Mouse (Mus musculus): Measurements from ENCODE around the gene Npas2. TPM values are rescaled to one million over a fixed set of nuclear protein-coding genes. Genes with fewer than 3 reads are reported as not detected.

Npas2 gene
- polyA plus RNA-seq, 1 experiment from 2014 or later, result 1.3 TPM

DNA sequence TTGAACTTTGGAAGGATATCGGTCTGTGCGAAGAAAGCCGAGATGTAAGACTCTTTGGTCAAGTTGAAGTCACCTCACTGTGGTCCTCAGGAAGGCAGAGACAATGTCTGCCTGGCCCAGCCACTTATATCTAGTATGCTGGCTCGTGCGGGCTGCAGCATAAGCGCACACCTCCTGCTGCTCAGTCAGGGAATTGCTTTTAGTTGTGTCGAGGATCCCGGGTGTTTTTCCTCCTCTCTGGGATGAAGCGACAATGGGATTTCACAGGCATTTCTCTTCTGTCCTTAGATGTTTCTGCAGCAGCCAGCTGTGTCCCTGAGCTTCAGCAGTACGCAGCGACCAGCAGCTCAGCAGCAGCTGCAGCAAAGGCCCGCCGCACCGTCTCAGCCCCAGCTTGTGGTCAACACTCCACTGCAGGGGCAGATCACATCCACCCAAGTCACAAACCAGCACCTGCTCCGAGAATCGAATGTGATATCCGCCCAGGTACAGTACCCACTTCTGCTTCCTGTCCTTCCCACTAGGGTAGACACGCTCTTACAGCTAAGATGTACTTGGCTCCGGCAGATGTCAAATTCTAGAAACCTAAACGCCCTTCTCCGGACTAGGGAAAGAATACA lies 151.6 kb downstream of the Npas2 start:
- Histone ChIP-seq H3K4me3 (ENCODE audit: control insufficient read depth in 1 of 2, insufficient read depth in 1 of 2, low read depth in 1 of 2, low read length in 2 of 2) (no peak overlapping the region), H3K4me1 (ENCODE audit: control insufficient read depth in 2 of 2, insufficient read depth in 2 of 2, low read length in 2 of 2) (0 out of 4 replicates have a peak, but pooled peaks cover 0 to 2% of the 10 kb centered on the region in 2 experiments), H3K27ac (replicated peaks in 1 of 2; ENCODE audit: control insufficient read depth in 1 of 2, insufficient read depth in 1 of 2, low read depth in 2 of 2, low read length in 2 of 2) (no peak overlapping the region), H3K9me3 (ENCODE audit: control insufficient read depth, low read length) (no peaks in the 10 kb centered on the region), H3K9ac (ENCODE audit: low read length) (no peak overlapping the region), H3K27me3 (ENCODE audit: control insufficient read depth, insufficient read depth, low read length) (no peaks in the 10 kb centered on the region), H3K4me2 (ENCODE audit: low read length) (no peak overlapping the region), H3K36me3 (ENCODE audit: control insufficient read depth, insufficient read depth, low read length) (no peaks in the 10 kb centered on the region)
- no peak for ATAC-seq (ENCODE audit: insufficient number of reproducible peaks, insufficient read depth, low FRiP score, low read depth)
- 47% methylated on average over 21 of the region's 21 CpGs for WGBS

DNA sequence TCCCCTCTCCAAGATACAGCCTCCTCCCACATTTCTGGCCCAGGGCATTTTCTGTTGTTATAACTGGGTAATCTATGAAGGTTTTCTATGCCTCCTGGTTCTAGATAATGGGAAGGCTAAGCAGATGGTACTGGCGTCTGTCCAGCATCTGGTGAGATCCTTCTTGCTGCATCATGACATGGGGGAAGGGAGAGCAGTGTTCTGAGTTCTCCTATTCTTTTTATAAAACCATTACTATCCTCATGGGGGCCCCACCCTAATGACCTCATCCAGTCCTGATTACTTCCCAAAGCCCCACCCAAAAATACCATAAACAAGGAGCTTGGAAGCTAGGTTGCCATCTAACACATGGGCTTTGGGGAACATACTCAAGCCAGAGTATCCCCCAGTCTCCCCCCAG lies 155.5 kb downstream of the Npas2 start:
- H3K36me3 ChIP-seq (ENCODE audit: control insufficient read depth, insufficient read depth, low read length), result no peaks in the 10 kb centered on the region
- H3K9me3 ChIP-seq (ENCODE audit: control insufficient read depth, low read length), result peaks cover 10% of the 10 kb centered on the region; the same call in 1 of the 2 replicates
- H3K9ac ChIP-seq (ENCODE audit: low read length), result no peak overlapping the region
- WGBS, result 40% methylated on average over 1 of the region's 1 CpGs
- H3K4me1 ChIP-seq (ENCODE audit: control insufficient read depth in 2 of 2, insufficient read depth in 2 of 2, low read length in 2 of 2), result 0 out of 4 replicates have a peak, but pooled peaks cover 0 to 2% of the 10 kb centered on the region in 2 experiments
- no peak overlapping the region for H3K27ac ChIP-seq (replicated peaks in 1 of 2; ENCODE audit: control insufficient read depth in 1 of 2, insufficient read depth in 1 of 2, low read depth in 2 of 2, low read length in 2 of 2)
- ATAC-seq (ENCODE audit: insufficient number of reproducible peaks, insufficient read depth, low FRiP score, low read depth), result no peak
- no peak overlapping the region for H3K4me2 ChIP-seq (ENCODE audit: low read length)
- H3K4me3 ChIP-seq (ENCODE audit: control insufficient read depth in 1 of 2, insufficient read depth in 1 of 2, low read depth in 1 of 2, low read length in 2 of 2), result no peak overlapping the region
- no peaks in the 10 kb centered on the region for H3K27me3 ChIP-seq (ENCODE audit: control insufficient read depth, insufficient read depth, low read length)

DNA sequence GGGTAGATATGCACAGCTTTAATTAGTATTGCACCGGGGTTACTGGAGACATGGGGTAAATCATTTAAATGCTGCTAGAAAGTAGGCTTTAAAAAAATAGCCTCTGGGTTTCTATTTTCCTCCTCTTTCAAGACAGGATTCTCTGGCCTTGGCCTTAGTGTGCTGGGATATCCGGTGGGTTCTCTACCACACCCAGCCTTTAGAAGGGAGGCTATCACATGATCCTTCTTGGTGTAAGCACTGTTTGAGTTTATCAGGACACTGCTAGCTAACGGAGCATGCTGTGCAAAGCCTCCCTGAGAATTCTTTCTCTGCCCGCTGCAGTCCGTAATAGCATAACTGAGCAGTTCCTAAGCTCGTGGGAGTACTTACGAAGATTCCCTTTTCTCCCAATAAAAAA lies 155.9 kb downstream of the Npas2 start:
- H3K9ac ChIP-seq (ENCODE audit: low read length), result no peak overlapping the region
- H3K4me2 ChIP-seq (ENCODE audit: low read length), result no peak overlapping the region
- H3K27me3 ChIP-seq (ENCODE audit: control insufficient read depth, insufficient read depth, low read length), result no peaks in the 10 kb centered on the region
- ATAC-seq (ENCODE audit: insufficient number of reproducible peaks, insufficient read depth, low FRiP score, low read depth), result no peak
- WGBS, result 72% methylated on average over 7 of the region's 7 CpGs
- H3K27ac ChIP-seq (replicated peaks in 1 of 2; ENCODE audit: control insufficient read depth in 1 of 2, insufficient read depth in 1 of 2, low read depth in 2 of 2, low read length in 2 of 2), result no peak overlapping the region
- peaks cover 10% of the 10 kb centered on the region; the same call in 1 of the 2 replicates for H3K9me3 ChIP-seq (ENCODE audit: control insufficient read depth, low read length)
- H3K4me1 ChIP-seq (ENCODE audit: control insufficient read depth in 2 of 2, insufficient read depth in 2 of 2, low read length in 2 of 2), result 0 out of 4 replicates have a peak, but pooled peaks cover 0 to 2% of the 10 kb centered on the region in 2 experiments
- H3K36me3 ChIP-seq (ENCODE audit: control insufficient read depth, insufficient read depth, low read length), result no peaks in the 10 kb centered on the region
- H3K4me3 ChIP-seq (ENCODE audit: control insufficient read depth in 1 of 2, insufficient read depth in 1 of 2, low read depth in 1 of 2, low read length in 2 of 2), result no peak overlapping the region

DNA sequence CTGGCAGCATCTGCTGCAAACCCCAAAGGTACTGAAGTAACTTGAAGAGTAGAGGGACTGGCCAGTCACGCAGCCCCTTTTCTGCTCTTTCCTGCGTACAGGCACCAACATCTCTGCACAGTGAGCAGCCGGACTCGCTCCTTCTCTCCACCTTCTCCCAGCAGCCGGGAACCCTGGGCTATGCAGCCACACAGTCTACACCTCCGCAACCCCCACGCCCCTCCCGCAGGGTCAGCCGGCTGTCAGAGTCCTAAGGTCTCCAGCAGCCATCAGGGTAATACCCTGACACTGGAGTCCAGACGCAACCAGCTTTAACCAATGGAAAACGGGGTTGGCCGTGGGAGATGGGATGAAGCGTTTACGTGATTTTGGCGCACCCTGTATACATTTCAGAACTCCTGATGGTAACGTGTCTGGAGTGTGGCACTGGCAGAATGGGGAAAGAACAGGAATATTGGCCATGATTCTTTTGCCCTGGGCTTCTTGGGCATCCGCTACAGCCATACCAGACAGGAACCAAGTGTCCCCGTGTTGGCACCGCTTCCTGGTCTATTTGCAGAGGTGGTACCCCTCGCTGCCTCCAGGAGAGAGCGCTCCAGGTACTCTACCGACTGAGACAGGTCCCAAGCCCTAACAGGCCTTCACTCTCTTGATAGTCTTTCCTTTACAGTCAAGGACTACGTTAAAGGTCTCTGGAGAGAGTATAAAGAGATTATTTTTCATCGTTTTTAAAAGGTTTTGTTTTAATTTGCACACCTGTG lies 168.4 kb downstream of the Npas2 start:
- peaks cover 1 to 2% of the 10 kb centered on the region in 2 experiments; a peak in 2 of 4 replicates for H3K4me1 ChIP-seq (ENCODE audit: control insufficient read depth in 2 of 2, insufficient read depth in 2 of 2, low read length in 2 of 2)
- no peaks in the 10 kb centered on the region for H3K36me3 ChIP-seq (ENCODE audit: control insufficient read depth, insufficient read depth, low read length)
- WGBS, result 25% methylated on average over 24 of the region's 24 CpGs
- H3K27me3 ChIP-seq (ENCODE audit: control insufficient read depth, insufficient read depth, low read length), result no peaks in the 10 kb centered on the region
- H3K4me3 ChIP-seq (ENCODE audit: control insufficient read depth in 1 of 2, insufficient read depth in 1 of 2, low read depth in 1 of 2, low read length in 2 of 2), result peak overlapping the region; percentile 22 to 24
- H3K27ac ChIP-seq (replicated peaks in 1 of 2; ENCODE audit: control insufficient read depth in 1 of 2, insufficient read depth in 1 of 2, low read depth in 2 of 2, low read length in 2 of 2), result no peak overlapping the region
- ATAC-seq (ENCODE audit: insufficient number of reproducible peaks, insufficient read depth, low FRiP score, low read depth), result no peak
- H3K9me3 ChIP-seq (ENCODE audit: control insufficient read depth, low read length), result no peaks in the 10 kb centered on the region
- peak overlapping the region; percentile 61 for H3K4me2 ChIP-seq (ENCODE audit: low read length)
- H3K9ac ChIP-seq (ENCODE audit: low read length), result peak overlapping the region; percentile 45; the same call in 1 of the 2 replicates

DNA sequence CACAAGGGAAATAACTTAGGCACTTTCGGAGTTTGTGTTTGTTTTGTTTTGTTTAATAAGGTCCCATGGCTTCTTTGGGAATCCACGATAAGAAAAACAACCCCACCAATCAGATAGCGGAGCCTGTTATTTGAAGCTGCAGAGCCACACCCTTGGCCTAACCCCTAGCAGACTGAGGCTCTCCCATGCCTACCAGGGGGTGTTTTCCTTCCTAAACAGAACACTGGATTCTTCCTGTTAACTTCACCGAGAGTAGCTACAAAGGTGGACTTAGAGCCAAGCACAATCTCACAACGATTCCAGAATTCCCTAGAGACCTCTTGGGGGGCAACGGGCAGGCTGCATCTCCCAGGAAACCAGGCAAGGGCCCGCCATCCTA lies 169.0 kb downstream of the Npas2 start:
- H3K9me3 ChIP-seq (ENCODE audit: control insufficient read depth, low read length), result no peaks in the 10 kb centered on the region
- H3K9ac ChIP-seq (ENCODE audit: low read length), result no peak overlapping the region
- no peak for ATAC-seq (ENCODE audit: insufficient number of reproducible peaks, insufficient read depth, low FRiP score, low read depth)
- H3K36me3 ChIP-seq (ENCODE audit: control insufficient read depth, insufficient read depth, low read length), result no peaks in the 10 kb centered on the region
- H3K4me1 ChIP-seq (ENCODE audit: control insufficient read depth in 2 of 2, insufficient read depth in 2 of 2, low read length in 2 of 2), result peaks cover 2 to 5% of the 10 kb centered on the region in 2 experiments; a peak in 2 of 4 replicates
- no peak overlapping the region for H3K4me3 ChIP-seq (ENCODE audit: control insufficient read depth in 1 of 2, insufficient read depth in 1 of 2, low read depth in 1 of 2, low read length in 2 of 2)
- no peaks in the 10 kb centered on the region for H3K27me3 ChIP-seq (ENCODE audit: control insufficient read depth, insufficient read depth, low read length)
- H3K27ac ChIP-seq (replicated peaks in 1 of 2; ENCODE audit: control insufficient read depth in 1 of 2, insufficient read depth in 1 of 2, low read depth in 2 of 2, low read length in 2 of 2), result no peak overlapping the region
- peak overlapping the region; percentile 61; the same call in 1 of the 2 replicates for H3K4me2 ChIP-seq (ENCODE audit: low read length)
- WGBS, result 39% methylated on average over 7 of the region's 7 CpGs

- Histone ChIP-seq H3K4me3 (ENCODE audit: control insufficient read depth in 1 of 2, insufficient read depth in 1 of 2, low read depth in 1 of 2, low read length in 2 of 2) (no peak overlapping the region), H3K9me3 (ENCODE audit: control insufficient read depth, low read length) (no peaks in the 10 kb centered on the region), H3K4me2 (ENCODE audit: low read length) (no peak overlapping the region), H3K27ac (replicated peaks in 1 of 2; ENCODE audit: control insufficient read depth in 1 of 2, insufficient read depth in 1 of 2, low read depth in 2 of 2, low read length in 2 of 2) (no peak overlapping the region), H3K4me1 (ENCODE audit: control insufficient read depth in 2 of 2, insufficient read depth in 2 of 2, low read length in 2 of 2) (peaks cover 9 to 12% of the 10 kb centered on the region in 2 experiments), H3K9ac (ENCODE audit: low read length) (no peak overlapping the region), H3K36me3 (ENCODE audit: control insufficient read depth, insufficient read depth, low read length) (peaks cover 16% of the 10 kb centered on the region), H3K27me3 (ENCODE audit: control insufficient read depth, insufficient read depth, low read length) (no peaks in the 10 kb centered on the region)
- WGBS, result 73% methylated on average over 1 of the region's 1 CpGs
- ATAC-seq (ENCODE audit: insufficient number of reproducible peaks, insufficient read depth, low FRiP score, low read depth), result no peak
These were observed 172.0 kb downstream of the Npas2 start for GRCm38 (mm10) chr1:39365562-39365961.

DNA sequence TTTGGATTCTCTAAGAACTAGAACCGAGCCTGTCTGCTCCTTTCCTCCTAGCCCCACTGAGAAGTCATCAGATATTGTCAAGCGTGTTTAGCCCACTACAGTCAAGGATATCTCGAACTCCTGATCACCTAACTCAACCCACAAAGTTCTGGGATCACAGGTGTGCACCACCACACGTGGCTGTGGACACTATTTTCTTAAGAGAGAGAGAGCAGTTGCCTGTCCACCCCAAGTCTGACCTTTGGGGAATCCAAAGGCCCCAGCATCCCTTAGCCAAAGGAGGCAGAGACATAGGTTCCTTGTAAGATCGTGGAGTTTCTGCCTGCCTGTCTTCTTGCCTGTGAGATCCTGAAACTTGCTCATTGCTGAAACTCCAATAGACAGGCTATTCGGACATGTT lies 173.5 kb downstream of the Npas2 start:
- peak overlapping the region; percentile 66 to 90 for H3K4me3 ChIP-seq (ENCODE audit: control insufficient read depth in 1 of 2, insufficient read depth in 1 of 2, low read depth in 1 of 2, low read length in 2 of 2)
- H3K9me3 ChIP-seq (ENCODE audit: control insufficient read depth, low read length), result no peaks in the 10 kb centered on the region
- H3K4me1 ChIP-seq (ENCODE audit: control insufficient read depth in 2 of 2, insufficient read depth in 2 of 2, low read length in 2 of 2), result peaks cover 9 to 12% of the 10 kb centered on the region in 2 experiments
- no peaks in the 10 kb centered on the region for H3K27me3 ChIP-seq (ENCODE audit: control insufficient read depth, insufficient read depth, low read length)
- WGBS, result 20% methylated on average over 6 of the region's 6 CpGs
- peak overlapping the region; percentile 80 for H3K4me2 ChIP-seq (ENCODE audit: low read length)
- no peak for ATAC-seq (ENCODE audit: insufficient number of reproducible peaks, insufficient read depth, low FRiP score, low read depth)
- H3K9ac ChIP-seq (ENCODE audit: low read length), result peak overlapping the region; percentile 76
- H3K27ac ChIP-seq (replicated peaks in 1 of 2; ENCODE audit: control insufficient read depth in 1 of 2, insufficient read depth in 1 of 2, low read depth in 2 of 2, low read length in 2 of 2), result peak overlapping the region; percentile 53 to 58; a peak in 2 of 4 replicates
- H3K36me3 ChIP-seq (ENCODE audit: control insufficient read depth, insufficient read depth, low read length), result peaks cover 31% of the 10 kb centered on the region

Measured in heart, embryonic 14.5 days (tissue).